Mouse (Mus musculus): Measurements from ENCODE around the gene Agl.

DNA sequence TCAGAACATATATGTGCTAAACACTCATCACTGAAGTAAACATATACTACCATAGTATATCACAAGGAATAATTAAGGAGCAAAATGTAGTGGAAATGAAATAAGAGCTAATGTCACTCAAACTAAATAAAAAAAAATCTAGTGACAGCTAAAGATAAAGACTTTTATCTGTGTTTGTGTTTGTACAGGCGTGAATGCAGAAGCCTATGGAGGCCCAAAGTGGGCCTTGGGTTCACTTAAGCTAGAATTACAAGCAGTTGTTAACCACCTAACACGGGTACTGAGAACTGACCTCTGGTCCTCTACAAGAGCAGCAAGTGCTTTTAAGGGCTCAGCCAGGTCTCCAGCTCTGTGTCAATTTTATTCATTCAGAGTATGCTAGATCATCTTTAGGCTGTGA is 31.0 kb downstream of the Agl start:
- TF ChIP-seq CTCF (IDR thresholded peaks at IDR 0.05; ENCODE audit: borderline replicate concordance, control insufficient read depth, extremely low read depth, insufficient read depth, low read length, poor library complexity) (no peak), POLR2A (IDR thresholded peaks at IDR 0.05; ENCODE audit: control insufficient read depth, extremely low read depth, insufficient read depth, low read length, poor library complexity) (no peak)

Measured in thymus, adult 2 months (tissue).